Mouse (Mus musculus) kidney, postnatal 10 days (tissue): ENCODE results near the gene Anks1.
A peak's percentile ranks its signal among the peaks of the same experiment; 100 is the strongest.

ENCODE experiments used
- DNase-seq: peaks from one replicate; pipeline ENCODE4 v3.0.0; 2021; ENCODE audit warnings: mixed read lengths

Anks1 gene

GRCm38 (mm10) chr17:27908888-27909621 lies at the start of gene Anks1:
Anks1 (plus strand) TSS chr17:27909306.
- DNase-seq, result peak; percentile 94

DNA sequence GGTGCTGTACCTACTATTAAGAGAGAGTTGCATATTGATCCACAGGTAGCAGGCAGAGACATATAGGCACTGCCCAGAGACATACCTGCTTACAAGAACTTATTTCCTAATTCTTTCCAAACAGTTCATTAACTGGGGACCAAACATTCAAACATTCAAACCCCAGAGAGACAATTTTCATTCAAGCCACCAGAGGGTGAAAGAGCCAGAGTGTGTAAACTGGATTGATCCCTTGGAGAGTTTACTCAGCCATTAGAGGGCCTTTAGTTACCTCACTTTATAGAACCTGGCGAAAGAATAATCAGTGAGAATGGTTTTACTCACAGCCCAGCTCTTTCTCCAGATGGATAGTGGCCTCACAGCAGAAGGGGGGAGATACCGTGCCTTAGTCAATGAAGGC lies 43.6 kb upstream of the Anks1 start:
- no peak for DNase-seq

DNA sequence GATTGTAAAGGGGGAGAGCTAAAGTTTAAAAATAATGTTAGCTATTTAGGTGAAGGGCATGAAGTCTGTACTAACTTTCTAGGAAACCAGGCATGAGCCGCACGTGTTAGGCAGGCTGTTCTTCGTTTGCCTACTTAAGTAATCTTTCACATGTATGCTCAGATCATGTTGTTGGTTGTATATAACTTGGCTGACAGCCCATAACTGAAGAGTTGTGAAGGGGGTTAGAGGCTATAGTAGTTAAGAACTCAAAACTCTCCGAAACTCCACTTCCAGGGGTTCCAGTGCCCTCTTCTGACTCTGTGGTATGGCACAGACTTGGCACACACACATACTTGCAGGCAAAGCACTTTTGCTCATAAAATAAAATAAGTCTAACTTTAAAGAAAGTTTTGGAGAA lies 42.4 kb upstream of the Anks1 start:
- DNase-seq, result no peak

DNA sequence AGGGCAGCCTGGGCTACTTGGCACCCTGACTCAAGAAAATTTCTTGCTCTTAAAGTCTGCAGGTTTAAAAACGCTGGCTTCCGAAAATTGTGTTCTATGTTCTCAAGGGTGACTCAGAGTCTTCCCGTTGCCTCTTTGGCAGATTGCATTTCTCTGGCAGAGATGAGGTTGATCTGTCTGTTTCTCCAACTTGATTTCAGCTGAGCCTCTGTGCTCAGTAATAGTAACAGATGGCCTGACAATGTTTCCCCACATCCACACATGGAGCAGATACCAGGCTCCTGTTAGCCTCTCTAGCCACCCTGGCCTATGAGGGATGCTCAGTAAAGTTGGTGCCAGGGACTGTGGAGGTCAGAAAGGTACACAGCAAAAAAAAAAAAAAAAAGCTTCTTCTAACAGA lies 37.3 kb upstream of the Anks1 start:
- no peak for DNase-seq

GRCm38 (mm10) chr17:27873583-27873982 lies 35.5 kb upstream of the Anks1 start:
- no peak for DNase-seq

DNA sequence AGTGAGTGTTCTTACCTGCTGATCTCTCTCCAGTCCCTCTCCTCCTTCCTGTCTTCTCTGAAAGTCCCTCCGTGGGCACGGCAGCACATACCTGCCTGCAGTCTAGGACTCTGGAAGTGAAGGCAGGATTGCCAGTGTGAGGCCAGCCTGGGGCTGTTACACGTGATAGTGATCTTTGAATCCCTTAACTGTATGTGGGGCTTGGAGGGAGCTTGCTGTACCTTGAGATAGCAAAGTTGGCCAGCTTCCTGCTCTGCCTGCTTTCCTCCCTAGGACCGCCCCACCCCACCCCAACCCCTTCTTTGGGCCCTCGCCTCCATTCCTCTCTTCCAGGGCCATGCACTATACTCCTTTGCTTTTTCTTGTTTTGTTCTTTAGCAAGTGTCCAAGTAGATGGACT lies 34.6 kb upstream of the Anks1 start:
- DNase-seq, result no peak

GRCm38 (mm10) chr17:27881518-27881917 lies 27.6 kb upstream of the Anks1 start:
- DNase-seq, result peak; percentile 56

DNA sequence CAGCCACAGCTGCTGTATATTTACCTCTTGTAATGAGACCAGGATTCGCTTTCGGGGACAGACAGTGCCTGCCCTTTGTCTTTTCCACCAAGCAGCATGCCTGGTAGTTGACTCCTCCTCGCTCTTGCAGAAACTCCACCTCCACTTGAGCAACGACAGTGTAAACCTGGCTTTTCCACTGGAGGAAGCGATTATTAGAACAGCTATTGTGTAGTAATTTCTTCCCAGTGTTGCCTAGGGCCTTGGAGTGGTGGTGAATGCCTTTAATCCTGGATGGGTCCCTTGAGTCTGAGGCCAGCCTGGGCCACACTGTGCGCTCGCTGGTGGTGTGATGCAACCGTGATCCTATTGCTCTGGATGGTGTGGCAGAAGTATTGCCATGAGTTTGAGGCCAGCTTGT lies 26.0 kb upstream of the Anks1 start:
- DNase-seq, result no peak

DNA sequence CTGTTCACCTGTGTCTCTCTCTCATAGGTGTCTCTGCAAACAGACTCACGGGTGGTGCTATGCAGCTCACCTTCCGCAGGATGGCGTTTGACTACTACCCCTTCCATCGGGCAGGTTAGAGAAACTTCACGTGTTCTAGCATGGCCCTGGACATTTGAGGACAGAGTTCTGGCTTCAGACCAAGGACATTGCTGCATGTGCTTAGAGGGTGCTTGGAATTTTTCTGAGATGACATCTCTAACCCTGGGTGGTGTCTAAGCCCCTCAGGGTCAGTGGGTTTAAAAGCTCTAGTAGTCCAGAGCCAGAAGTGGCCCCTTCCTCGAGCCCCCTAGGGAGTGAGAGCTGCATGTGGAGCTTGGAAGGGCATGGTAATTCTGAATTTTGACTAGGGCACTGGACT lies 25.1 kb upstream of the Anks1 start:
- DNase-seq, result no peak

DNA sequence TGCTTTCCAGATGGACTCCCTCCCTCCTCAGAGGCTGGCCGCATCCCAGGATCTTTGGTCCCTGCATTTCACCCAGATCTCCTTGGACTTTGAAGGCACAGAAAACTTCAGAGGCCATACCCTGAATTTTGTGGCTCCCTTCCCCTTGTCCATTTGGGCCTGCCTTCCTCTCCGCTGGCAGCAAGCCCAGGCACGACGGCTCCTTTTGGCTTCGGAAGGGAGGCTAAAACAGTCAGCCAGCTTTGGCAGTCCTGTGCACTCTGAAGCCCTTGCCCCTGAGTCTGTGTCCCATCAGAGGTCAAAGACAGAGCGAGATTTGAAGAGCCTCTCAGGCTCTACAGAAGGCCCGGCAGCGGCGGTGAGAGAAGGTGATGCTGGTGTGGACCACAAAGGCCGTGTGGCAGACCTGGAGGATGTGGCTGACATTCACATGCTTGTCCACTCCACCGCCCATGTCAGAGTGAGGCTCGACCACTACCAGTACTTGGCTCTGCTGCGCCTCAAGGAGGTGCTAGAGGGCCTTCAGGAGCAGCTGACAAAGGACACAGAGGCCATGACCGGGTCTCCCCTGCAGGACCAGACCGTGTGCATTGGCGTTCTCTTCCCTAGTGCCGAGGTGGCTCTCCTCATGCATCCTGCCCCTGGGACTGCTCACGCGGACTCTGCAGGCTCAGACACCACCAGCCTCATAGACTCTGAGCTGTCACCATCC lies 22.5 kb upstream of the Anks1 start:
- peak; percentile 26 for DNase-seq

DNA sequence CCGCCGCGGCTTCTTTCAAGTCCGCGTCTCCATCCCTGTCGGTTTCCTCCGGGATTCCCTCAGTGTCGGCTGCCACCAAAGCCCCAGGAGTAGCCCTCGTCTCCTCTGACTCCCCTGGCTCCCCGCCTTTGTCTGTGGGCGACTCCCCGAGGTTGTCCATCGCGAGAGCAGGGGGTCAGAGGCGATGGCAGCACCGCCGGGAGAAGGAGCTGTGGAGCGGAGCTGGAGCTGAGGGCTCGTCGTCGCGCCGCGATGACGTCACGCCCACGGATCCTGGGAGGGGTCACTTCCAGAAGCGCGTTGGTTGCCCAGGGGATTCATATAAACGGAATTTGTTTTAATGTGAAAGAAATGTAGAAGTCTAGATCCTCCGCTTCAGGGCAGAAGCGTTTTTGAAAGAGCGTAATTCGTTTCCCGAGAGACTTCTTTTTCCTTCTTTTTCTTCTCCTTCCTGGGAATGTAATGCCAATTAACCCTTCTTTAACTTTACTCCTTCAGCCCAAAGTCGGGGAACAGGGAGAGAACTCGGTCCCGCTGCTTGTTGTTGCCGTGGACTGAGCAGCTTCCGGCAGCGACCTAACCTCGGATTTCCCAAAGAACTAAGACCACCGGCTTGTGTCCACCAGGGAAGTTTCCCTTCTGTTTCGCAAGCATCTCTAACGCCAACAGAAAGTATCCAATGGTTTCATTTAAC lies 1.4 kb upstream of the Anks1 start:
- DNase-seq, result peak; percentile 97

- DNase-seq, result no peak
These were observed 759 bp upstream of the Anks1 start for GRCm38 (mm10) chr17:27908206-27908887.

- DNase-seq, result peak; percentile 34
These were observed 755 bp downstream of the Anks1 start, which contains the start of gene Taf11 for GRCm38 (mm10) chr17:27909622-27910500. Taf11 (minus strand) TSS chr17:27909844.

GRCm38 (mm10) chr17:27911371-27911770 lies 2.3 kb downstream of the Anks1 start:
- no peak for DNase-seq

DNA sequence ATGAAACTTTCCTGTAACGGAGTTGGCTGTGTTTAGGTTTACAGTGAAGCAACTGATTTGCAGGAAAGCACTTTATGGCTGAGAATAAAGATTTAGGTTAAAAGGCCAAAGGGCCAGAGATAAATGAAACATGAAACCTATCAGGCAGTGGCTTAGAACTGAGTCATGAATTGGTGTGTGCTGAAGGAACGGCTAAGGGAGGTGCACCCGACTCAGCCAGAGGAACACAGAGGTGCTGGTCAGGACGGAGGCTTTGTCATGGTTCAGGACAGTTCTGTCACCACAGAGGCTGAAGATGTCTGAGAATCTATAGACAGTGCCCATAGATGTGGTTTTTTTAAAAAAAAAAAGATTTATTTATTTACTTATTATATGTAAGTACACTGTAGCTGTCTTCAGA lies 5.6 kb downstream of the Anks1 start:
- DNase-seq, result no peak

- peak; percentile 51 for DNase-seq
These were observed 7.3 kb downstream of the Anks1 start for GRCm38 (mm10) chr17:27916366-27916765.

DNA sequence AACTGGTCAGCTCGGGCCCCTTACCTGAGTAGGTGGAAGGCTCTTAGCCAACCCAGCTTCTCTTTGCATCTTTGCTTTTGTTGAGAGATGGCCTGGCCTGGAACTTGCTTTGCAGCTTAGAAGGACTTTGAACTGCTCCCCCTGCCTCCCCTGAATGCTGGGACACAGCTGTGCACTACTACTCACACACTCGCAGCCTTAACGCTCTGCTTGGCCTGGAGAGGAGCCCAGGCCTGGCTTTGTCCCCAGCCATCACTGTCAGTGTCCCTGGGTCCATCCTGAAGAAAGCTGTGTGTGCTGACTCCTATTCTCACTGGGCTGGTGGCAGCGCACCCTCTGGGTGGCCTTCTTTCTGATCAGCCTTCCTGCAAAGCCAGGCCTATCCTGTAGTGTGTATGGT lies 11.6 kb downstream of the Anks1 start:
- DNase-seq, result peak; percentile 74

- no peak for DNase-seq
These were observed 13.1 kb downstream of the Anks1 start for GRCm38 (mm10) chr17:27922174-27922712.

GRCm38 (mm10) chr17:27925054-27925453 lies 15.9 kb downstream of the Anks1 start:
- DNase-seq, result peak; percentile 62

DNA sequence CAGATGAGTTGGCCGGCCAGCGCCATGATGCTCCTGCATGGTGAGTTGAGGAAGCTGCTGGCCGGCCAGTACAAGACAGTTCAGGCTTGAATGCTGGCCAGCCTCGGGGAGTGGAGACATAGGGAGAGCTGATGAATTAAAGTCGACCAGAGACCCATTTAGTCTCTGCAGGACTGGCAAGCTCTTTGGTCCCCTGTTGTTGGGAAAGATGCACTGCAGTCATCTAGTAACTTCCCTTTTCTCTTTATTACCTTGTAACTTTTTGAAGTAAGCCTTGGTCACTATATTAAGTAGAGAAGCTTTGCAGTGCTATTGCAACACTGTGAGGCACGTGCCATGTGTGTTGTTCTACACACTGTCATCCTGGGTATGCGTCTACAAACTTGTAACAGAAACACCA lies 16.4 kb downstream of the Anks1 start:
- peak; percentile 50 for DNase-seq

DNA sequence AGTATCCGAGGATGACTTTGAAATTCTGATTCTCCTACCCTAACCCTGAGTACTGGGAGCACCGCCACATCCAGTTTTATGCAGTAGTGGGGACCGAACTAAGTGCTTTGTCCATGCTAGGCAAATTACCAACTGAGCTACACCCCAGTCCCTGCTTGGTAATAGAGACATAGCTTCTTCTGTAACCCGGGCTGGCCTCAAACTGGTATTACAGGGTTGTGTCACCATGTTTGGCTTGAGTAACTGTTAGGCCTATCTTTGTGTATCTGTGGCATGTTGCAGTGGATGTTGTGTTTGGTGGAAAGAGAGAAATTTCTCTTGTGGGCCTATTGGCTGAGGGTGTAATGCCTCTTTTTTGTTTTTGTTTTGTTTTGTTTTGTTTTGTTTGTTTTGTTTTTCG lies 21.2 kb downstream of the Anks1 start:
- no peak for DNase-seq

DNA sequence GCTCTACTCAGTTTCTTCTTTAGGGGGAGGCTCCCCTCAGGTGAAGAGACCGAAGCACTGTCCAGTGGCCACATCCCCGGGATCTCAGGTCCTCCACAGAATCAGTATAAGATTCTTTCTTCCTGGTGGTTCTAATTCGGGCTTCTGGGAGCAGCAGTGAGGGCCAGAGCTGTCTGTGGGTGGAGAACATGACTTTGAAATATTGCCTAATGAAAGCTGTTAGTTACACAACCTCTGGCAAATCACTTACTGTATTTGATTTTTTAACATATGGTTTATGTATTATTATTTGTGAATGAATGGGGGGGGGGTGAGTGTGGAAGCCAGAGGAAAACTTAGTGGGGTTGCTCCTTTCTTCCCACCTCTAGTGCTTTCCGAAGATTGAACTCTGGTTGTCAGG lies 22.7 kb downstream of the Anks1 start:
- no peak for DNase-seq
